Mouse (Mus musculus): ENCODE results near the gene Astn1. TPM values are rescaled to one million over a fixed set of nuclear protein-coding genes. Genes with fewer than 3 reads are reported as not detected.

Astn1 gene
- not detected in 2 replicates for total RNA-seq (2015; ENCODE audit: low replicate concordance)
- total RNA-seq (2017; ENCODE audit: low replicate concordance): not detected in 2 replicates

DNA sequence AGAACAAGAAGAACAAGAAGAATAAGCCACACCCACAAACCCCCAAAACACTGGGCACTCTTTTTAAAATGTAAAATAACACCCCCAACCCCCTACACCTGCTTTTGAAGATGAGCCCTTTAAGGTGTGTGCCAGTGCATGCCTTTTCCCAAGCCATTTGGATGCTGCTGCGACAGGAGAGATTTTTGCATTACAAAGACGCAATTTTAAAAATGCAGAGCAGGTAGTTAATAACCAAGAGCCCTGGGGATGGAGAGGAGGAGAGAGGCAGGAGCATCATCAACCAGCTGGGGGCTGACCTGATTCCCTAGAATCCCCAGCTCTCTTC, at the start of gene Astn1:
Astn1 (plus strand) TSS at position 310 of the 328 bp plus-strand sequence.
- no peak for ATAC-seq (replicated peaks; ENCODE audit: low FRiP score, poor library complexity, severe bottlenecking)

DNA sequence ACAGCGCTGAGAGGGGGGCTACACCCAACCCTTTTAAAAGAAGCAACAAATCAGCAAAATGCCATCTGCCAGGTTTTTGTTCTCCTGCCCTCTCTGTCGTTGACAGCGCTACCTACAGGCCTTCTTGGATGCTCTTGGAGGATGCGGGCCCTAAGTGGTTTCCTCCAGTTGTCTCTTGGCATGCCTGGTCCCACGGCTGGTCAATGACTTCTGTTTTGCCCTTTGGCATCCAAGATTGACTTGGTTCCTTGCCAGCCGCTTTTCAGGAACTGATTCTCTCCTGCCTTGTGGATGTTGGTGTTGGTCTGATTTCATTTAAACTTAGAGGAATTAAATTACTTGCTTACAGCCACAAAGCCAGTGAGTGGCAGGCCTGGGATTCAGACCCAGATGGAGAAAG, 38.7 kb upstream of the Astn1 start:
- no peak for ATAC-seq (replicated peaks; ENCODE audit: low FRiP score, poor library complexity, severe bottlenecking)

DNA sequence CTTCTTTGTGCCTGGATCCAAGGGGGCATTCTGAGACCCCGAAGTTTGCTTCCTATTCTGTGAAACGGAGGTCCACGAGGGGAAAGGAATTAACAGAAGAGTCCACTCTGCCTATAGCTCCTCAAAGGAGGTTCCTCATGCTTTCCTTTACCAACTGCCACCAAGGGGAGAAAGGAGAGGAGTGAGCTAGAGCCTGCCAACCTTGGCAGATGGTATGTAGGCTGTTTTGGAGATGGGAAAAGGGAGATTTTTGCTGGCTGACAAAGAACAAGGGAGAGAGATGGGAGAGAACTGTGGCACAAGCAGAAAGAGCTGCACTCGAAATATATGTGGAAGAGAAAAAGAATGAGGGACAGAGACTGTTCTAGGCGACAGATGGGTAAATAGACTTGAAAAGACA, 33.9 kb upstream of the Astn1 start:
- no peak for ATAC-seq (replicated peaks; ENCODE audit: low FRiP score, poor library complexity, severe bottlenecking)

DNA sequence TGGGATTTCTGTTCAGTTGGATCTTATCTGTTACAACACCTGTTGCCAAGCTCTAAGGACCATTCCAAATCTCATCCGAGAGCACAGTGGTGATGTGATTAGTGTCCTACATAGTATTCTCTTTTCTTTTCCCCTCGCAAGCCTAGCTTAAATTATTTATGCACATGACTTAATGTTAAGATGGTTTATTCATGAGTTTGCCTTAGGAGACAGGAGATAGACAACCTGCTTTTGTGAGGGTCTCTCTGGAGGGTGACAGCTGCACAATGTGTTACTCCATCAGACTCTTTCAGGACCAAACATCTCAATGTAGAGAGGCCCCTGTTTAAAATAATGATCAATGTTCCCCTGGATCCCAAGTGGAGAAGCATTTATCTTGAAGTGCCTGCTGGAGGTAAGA, 33.2 kb upstream of the Astn1 start:
- no peak for ATAC-seq (replicated peaks; ENCODE audit: low FRiP score, poor library complexity, severe bottlenecking)

DNA sequence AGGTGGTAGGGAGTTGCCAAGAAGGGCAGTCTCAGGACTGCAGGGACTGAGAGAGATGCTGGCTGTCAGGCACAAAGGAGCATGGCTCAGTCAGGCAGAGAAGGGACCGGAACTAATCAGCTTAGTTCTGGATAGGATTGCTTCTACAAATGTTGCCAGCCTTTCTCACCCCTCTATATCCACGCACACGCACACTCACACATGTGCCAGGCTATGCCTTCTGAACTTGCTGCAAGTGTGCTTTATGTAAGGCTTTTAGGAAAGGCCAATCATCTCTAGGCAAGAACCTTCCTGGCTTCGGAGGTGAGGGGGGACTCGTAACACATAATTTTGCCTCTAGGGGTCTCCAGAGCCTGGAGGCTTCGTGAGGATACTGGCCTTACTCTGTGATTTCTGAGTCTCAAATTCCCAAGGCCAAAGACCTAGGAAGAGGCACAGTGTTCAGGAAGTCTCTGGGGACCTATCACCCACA, 18.8 kb upstream of the Astn1 start:
- ATAC-seq (replicated peaks; ENCODE audit: low FRiP score, poor library complexity, severe bottlenecking): no peak

DNA sequence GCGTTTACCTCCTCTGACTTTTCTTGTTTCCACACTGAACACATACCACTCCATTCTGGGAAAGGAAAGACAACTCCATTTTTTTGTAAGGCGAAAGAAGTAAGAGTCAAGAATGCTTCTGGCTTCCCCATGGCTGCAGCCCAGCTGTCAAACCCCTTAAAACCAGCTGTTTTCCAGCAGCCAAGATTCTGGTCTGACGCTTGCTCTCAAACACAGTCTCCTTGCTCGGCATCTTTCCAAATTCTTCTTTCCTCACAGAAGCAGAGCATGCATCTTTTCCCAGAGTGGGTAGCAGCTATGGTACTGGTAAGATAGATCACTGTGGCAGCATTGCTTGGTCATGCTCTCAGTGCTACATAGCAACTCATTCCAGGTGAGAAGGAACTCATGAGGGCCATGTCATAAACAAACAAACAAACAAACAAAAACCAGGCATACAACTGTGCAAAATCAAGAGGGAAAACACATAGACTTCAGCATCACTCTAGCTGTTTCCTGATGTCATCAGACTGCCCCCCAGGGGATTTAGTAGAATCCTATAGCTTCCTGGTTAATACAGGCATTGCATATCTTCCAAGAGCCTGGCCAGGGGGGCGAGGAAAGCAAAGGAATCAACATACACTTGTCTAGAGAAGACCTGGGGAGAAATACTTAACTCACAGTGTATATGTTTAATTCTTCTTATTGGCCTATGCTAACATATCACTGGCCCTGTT, 8.3 kb upstream of the Astn1 start:
- no peak for ATAC-seq (replicated peaks; ENCODE audit: low FRiP score, poor library complexity, severe bottlenecking)

DNA sequence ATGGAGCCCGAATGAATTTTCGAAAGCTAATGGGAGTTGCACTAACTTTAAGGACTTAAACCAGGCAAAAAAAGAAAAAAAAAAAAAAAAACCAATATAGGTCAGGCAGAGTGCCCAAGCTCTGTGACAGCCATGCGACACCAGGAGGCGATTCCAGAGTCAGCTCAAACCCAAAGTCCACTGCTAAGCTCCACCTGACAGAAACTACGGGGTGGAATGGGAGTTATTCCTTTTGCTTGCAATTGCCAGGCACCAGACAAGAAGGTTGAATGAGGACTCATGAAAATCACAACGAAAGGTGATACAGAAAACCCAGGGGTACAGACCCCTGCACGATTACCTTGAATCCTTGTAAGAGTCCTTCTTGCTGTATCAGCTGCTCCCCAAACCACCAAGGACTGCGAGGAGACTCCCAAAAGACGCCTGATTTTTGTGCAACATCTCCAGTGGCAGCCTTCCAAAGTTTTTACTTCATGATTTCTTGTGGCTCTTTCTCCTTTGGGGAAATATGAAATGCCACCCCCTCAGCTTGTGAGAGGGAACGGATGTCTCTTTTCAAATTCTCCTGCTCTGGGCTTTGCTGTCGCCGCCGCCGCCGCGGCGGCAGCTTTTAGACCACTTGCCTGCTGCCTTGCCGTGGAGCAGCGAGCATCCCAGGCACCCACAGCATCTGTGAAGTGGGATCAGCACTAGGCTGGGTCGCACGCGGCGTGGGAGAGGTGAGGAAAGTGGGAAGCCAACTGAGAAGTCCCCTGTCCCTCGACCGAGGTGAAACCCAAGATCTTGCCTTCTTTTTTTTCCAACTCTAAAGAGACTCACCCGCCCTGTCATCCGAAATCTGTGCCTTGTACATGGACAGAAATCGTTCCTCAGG, 6.7 kb upstream of the Astn1 start:
- no peak for ATAC-seq (replicated peaks; ENCODE audit: low FRiP score, poor library complexity, severe bottlenecking)

DNA sequence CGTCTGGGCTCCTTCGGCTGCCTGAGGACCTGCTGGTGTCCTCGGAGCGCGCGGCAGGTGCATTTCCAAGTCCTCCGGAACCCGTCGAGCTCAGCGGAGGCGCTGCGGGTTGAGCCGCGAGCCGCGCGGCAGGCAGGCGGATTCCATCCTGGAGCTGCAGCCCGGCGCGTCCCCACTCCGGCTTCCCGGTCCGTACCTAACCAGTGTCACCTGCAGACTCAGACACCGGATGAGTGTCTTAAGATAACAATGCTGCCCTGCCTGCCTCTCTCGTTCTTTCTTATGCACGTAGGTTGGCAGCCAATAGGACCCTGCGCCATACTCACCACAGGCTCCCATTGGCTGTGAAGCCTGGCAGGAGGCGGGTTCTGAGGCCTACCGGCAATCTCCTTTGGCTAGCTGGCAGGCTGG, 6.0 kb upstream of the Astn1 start, which contains the start of gene Brinp2:
Brinp2 (minus strand) TSS at position 276 of the 411 bp plus-strand sequence.
- ATAC-seq (replicated peaks; ENCODE audit: low FRiP score, poor library complexity, severe bottlenecking): no peak; the same call in 1 of the 2 replicates

DNA sequence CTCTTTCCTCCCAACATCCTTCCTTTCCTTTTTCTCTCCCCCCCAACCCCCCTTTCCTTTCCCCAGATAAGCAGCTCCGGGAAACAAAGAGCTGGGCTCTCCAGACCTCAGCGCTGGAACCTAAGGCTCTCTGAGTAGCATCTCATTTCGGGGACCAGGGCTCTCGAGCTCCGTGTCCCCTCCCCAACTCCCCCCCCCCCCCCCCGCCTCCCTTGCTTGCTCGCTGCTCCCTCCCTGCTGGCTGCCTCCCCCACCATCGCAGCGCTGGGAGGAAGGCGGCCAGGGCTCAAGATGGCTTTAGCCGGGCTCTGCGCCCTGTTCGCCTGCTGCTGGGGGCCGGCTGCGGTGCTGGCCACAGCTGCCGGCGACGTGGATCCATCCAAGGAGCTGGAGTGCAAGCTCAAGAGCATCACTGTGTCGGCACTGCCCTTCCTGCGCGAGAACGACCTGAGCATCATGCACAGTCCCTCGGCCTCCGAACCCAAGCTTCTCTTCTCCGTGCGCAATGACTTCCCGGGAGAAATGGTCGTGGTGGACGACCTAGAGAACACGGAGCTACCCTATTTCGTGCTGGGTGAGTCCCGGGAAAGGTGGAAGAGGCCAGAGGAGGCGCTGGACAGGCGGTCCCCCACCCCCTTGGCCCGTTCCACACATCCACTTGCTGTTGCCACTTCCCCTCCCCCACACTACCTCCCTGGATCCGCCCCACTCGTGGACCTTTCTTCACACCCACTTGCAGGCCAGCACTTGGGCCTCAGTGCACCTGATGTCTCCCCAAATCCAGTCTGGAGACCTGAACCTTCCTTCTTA, 424 bp downstream of the Astn1 start:
- ATAC-seq (replicated peaks; ENCODE audit: low FRiP score, poor library complexity, severe bottlenecking): no peak

DNA sequence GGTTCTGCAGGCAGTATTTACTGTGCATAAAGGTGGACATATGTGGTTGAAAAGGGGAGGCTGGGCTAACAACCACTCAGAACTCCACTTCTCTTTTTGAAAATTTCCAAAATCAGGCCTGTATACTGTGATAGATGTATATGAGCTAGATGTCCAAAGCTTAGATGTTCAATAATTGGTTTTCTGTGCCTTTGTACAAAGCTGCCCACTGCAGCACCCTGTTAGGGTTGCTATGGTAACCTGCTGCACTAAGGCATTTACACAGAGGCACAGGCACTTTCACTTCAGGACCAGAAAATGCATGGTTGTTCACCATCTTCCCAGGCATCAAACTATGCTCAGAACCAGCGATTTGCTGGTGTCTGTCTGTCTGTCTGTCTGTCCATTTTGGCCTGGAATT, 2.4 kb downstream of the Astn1 start:
- no peak for ATAC-seq (replicated peaks; ENCODE audit: low FRiP score, poor library complexity, severe bottlenecking)

DNA sequence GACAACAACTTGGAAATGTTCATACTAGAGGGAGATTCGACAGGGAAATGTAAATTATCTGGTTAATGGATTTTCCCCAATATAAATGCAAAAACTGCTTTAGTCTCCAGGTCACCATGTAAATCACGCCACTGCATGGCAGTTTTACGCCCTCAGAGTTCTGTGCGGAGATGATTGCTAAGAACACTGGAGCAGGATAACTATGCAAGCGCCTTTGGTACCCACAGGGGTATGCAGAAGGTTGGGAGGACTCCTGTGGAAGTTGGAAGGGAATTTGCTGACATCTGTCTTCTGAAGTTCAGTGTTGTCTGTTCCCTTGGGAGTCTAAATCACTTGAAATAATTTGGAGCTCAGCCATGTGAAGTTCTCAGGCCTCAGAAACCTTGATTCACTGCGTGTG, 20.2 kb downstream of the Astn1 start:
- ATAC-seq (replicated peaks; ENCODE audit: low FRiP score, poor library complexity, severe bottlenecking): no peak

DNA sequence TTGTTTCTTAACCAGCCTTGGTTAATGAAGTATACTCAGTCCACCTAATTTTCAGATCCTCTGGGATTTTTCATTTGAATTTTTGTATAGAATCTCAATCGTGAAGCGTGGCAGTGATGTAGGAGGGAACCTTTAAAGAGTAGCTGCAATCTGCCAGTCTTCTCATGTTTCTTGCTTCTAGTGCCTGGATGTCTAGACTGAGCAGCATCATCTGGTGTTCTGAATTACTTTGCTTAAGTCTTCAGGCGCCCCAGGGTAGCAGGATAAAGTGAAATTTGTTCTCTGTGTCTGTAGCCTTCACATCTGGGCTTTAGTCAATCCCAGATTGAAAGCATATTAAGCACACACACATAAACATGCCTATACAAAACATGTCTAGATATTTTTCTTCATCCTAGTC, 21.1 kb downstream of the Astn1 start:
- ATAC-seq (replicated peaks; ENCODE audit: low FRiP score, poor library complexity, severe bottlenecking): no peak

DNA sequence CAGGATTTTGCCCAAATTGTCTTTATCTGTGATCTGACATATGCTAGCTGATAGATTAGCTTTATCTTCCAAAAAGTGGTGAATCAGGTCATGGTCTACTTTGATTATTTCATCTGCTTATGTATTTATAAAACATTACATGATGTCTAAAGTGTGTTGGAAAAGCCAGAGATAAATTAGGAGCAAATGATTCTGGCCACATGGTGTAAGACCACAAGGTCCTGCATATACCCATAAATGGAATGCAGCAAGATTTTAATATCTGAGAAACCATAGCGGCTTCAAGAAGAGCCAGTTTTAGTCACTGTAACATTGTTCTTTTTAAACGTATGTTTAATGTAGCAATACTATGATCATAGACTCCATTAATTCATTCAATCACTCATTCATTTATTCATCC, 23.2 kb downstream of the Astn1 start:
- no peak for ATAC-seq (replicated peaks; ENCODE audit: low FRiP score, poor library complexity, severe bottlenecking)

DNA sequence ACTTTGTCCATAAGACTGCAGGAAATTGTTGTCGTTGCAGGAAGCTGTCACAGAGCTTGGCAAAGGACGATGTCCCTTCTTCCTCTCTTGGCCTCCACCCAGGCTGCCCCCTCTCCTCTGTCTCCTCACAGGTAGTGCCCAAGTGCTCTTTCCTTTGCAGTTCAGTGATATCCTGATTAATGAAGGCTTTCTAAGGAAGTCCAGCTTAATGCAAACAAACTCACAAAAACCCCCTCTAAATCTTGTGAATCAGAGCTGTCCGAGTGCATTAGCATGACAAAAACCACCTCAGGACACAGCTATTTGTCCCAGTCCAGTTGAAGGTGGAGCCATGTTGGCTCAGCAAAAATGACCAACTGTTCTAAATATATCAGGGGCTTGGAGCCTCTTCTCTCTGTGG, 24.7 kb downstream of the Astn1 start:
- ATAC-seq (replicated peaks; ENCODE audit: low FRiP score, poor library complexity, severe bottlenecking): no peak

DNA sequence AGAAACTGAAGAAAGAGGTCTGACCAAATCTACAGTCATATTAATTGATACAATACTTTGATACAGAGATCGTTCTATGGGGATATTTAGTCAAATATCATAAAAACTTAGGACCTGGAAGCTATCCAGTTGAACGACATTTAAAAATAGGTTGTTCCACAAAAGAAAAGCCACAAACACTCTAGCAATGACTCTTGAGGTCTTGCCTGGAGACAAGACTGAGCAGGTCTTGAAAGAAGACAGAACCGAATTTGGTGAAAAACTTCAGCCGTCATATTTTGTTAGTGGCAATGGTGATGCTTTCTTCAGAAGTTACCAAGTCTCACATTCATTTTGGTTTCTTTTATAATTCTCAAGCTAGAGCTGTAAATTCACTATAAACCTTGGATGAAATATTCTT, 26.9 kb downstream of the Astn1 start:
- no peak for ATAC-seq (replicated peaks; ENCODE audit: low FRiP score, poor library complexity, severe bottlenecking)

DNA sequence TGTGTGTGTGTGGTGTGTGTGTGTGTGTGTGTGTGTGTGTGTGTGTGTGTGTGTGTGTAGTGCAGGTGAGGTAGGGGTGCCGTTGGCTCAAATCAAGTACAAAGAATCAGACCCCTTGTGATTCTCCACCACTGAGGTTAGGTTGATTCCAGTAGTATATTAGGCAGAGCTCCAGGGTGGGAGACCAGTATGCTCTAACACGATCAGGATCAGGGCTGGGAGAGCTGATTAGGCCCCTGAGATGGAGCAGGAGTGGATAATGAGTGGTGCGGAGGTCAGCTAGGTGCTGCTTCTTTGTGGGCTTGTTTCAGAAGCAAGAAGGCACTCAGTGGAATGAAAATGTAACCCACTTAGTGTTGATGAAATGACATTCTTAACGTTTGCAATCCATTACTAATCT, 28.6 kb downstream of the Astn1 start:
- ATAC-seq (replicated peaks; ENCODE audit: low FRiP score, poor library complexity, severe bottlenecking): no peak

DNA sequence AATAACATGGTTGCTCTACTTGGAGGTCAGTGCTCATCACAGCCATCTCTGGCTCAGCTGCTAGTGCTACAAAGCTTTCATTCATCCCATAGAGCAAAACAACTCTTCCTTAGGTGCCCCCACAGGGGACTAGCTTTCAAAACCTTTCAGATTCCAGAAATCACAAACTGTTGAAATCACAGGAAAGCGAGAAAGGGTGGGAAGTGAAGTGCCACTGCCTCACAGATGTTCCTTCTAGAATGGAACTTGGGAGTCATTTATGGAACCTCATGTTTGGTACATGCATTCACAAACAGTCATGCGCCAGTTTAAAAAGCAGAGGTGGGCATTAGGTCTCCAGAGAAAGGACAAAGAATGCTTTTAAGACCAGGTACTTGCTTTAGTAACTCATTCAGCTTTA, 35.0 kb downstream of the Astn1 start:
- ATAC-seq (replicated peaks; ENCODE audit: low FRiP score, poor library complexity, severe bottlenecking): no peak

DNA sequence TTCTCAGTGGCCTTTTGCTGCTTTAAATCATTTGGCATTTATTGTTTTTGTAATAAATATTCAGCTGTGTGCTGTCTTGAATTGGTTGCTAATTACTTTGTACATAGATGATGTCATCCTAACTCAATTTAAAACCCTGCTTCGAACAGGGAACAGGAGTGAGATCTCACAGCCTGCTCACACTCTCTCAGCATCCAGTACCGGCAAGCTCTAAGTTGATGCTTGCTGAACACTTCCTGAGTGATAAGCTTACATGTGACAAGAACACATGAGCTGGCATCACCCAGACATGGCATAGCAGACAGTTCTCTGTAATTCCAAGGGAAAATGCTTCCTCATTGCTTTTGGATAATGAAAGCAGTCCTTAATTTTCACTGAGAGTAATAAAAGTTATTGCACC, 38.8 kb downstream of the Astn1 start:
- ATAC-seq (replicated peaks; ENCODE audit: low FRiP score, poor library complexity, severe bottlenecking): no peak

DNA sequence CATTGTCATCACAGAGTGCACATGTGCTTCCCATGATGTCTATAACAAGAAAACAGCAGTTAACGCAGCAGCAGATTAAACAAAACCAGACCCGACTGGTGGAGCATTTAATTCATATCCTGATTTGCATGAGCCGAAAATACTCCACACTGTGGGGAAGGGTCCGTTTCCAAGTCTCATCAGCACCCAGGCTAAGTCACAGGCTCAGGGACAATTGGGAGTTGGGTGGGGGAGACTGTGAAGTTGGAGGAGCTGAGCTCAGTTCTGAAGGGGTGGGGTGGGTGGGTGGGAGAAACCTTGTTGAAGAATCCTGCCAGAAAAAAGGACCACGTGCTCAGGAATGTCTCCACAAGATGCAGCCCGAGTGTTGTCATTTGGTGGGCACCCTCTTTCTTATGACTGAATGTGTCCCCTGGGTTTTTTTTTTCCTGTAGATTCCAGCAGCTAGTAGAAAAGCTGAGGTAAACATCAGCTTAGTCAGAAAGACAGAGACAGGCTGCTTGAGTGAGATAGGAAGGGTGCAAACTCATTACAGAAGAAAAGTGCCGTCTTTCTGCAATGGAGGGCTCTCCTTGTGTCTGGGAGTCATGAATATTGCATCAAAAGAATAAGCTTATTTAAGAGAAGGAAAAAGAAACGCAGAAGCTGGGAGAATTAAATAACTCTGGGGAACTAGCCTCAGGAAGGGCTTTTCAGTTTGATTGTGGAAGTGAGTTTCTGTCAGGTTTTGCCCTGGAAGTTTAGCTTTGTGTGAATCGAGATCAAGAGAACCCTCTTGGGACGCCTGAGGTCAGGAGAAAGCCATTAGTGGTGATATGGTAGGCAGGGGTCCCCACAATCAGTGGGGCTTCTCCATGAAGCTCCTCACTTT, 44.1 kb downstream of the Astn1 start:
- ATAC-seq (replicated peaks; ENCODE audit: low FRiP score, poor library complexity, severe bottlenecking): no peak

Measured in erythroblast, adult 5-6 weeks (primary cell).